In the genomic region with DNA sequence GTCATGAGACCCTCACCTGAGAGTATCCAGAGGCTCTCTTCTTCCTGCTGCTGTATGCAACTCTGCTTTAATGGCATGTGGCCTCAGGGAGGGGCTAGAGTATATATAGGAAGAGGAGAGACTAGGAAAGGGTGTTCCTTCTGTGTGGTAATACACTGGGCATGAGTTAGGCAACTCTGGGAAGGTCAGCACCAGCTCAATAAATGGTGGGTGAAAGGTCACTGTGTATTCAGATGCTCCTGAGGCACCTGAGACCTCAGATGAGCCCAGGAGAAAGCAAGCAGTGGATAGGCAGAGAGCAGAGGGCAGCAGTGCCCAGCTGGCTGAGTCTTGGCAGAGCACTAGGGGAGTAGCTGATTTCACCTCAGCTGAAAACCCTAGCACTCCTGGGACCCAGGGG, we compare ENCODE assay signal across 27 mouse cellular contexts. TPM values are rescaled to one million over a fixed set of nuclear protein-coding genes. Genes with fewer than 3 reads are reported as not detected.
DNase-seq lines count a peak whose midpoint lies in the region; ATAC-seq and TF ChIP-seq lines count a peak whose summit lies in the region.
"Had no signal": no experiment of that assay in that cellular context is flagged by ENCODE, and none has a peak within 500 bp of the region (broad histone marks: within the 10 kb centered on the region; RNA-seq: fewer than 3 reads in every experiment).

No protein-coding gene starts in this region.

- peak; percentile 46 for ATAC-seq in intestine, embryonic 16.5 days
- ATAC-seq in intestine, embryonic 15.5 days = no peak
- peak; percentile 93 for ATAC-seq in liver, postnatal 0 days
- no peak for ATAC-seq in liver, embryonic 11.5 days (replicated peaks; ENCODE audit: low FRiP score)
- ATAC-seq in intestine, postnatal 0 days = peak; percentile 56; the same call in 1 of the 2 replicates
- no peak for ATAC-seq in cerebellum, adult (ENCODE audit: insufficient number of reproducible peaks, low FRiP score, low TSS enrichment)
- ATAC-seq: activated CD4-positive, CD25-positive, alpha-beta regulatory T cell, adult 4 months; forebrain, embryonic 14.5 days; forebrain, postnatal 0 days; hindbrain, embryonic 16.5 days had no signal

- H3K27me3 ChIP-seq in intestine, embryonic 16.5 days (replicated peaks; ENCODE audit: control insufficient read depth, insufficient read depth, low read length) = no peaks in the 10 kb centered on the region
- H3K27me3 ChIP-seq in intestine, embryonic 15.5 days (replicated peaks) = no peaks in the 10 kb centered on the region
- no peaks in the 10 kb centered on the region for H3K27me3 ChIP-seq in liver, postnatal 0 days (ENCODE audit: insufficient read depth, low read length)
- H3K27me3 ChIP-seq in liver, embryonic 11.5 days (replicated peaks; ENCODE audit: control insufficient read depth, insufficient read depth, low read length) = no peaks in the 10 kb centered on the region
- H3K27me3 ChIP-seq in intestine, postnatal 0 days (replicated peaks; ENCODE audit: control insufficient read depth, insufficient read depth, low read length) = no peaks in the 10 kb centered on the region
- H3K27me3 ChIP-seq: embryonic facial prominence, embryonic 13.5 days; heart, embryonic 12.5 days; heart, embryonic 15.5 days; hindbrain, embryonic 13.5 days had no signal

- no peaks in the 10 kb centered on the region for H3K4me1 ChIP-seq in intestine, embryonic 16.5 days (ENCODE audit: control insufficient read depth, insufficient read depth, low read length)
- H3K4me1 ChIP-seq in intestine, embryonic 15.5 days (replicated peaks) = no peaks in the 10 kb centered on the region
- H3K4me1 ChIP-seq in liver, postnatal 0 days (ENCODE audit: insufficient read depth) = no peaks in the 10 kb centered on the region
- H3K4me1 ChIP-seq in liver, embryonic 11.5 days (replicated peaks; ENCODE audit: control insufficient read depth, insufficient read depth, low read length) = no peaks in the 10 kb centered on the region
- H3K4me1 ChIP-seq in intestine, postnatal 0 days (replicated peaks; ENCODE audit: control insufficient read depth, insufficient read depth, low read length) = no peaks in the 10 kb centered on the region
- H3K4me1 ChIP-seq: embryonic facial prominence, embryonic 13.5 days; heart, embryonic 12.5 days; heart, embryonic 15.5 days; hindbrain, embryonic 10.5 days; hindbrain, embryonic 13.5 days had no signal

- no peak overlapping the region for H3K4me2 ChIP-seq in intestine, embryonic 16.5 days (ENCODE audit: low read depth, low read length)
- H3K4me2 ChIP-seq in intestine, embryonic 15.5 days (replicated peaks) = no peak overlapping the region
- no peak overlapping the region for H3K4me2 ChIP-seq in liver, postnatal 0 days (ENCODE audit: low read depth, low read length)
- no peak overlapping the region for H3K4me2 ChIP-seq in liver, embryonic 11.5 days
- no peak overlapping the region for H3K4me2 ChIP-seq in intestine, postnatal 0 days (replicated peaks; ENCODE audit: low read depth)
- H3K4me2 ChIP-seq: embryonic facial prominence, embryonic 13.5 days; heart, embryonic 12.5 days; heart, embryonic 15.5 days; hindbrain, embryonic 13.5 days had no signal

- no peak overlapping the region for H3K27ac ChIP-seq in intestine, embryonic 16.5 days (ENCODE audit: low read length)
- no peak overlapping the region for H3K27ac ChIP-seq in intestine, embryonic 15.5 days
- no peak overlapping the region for H3K27ac ChIP-seq in liver, postnatal 0 days (ENCODE audit: low read depth)
- H3K27ac ChIP-seq in liver, embryonic 11.5 days (ENCODE audit: low read depth, low read length) = no peak overlapping the region
- no peak overlapping the region for H3K27ac ChIP-seq in intestine, postnatal 0 days (ENCODE audit: low read depth, low read length)
- H3K27ac ChIP-seq: embryonic facial prominence, embryonic 13.5 days; gastrocnemius, adult 2 months; heart, embryonic 15.5 days; hindbrain, embryonic 10.5 days; hindbrain, embryonic 13.5 days had no signal

- DNase-seq in liver, postnatal 0 days = peak; percentile 51
- no peak for DNase-seq in liver, embryonic 11.5 days (ENCODE audit: low spot score)
- DNase-seq in fat pad, adult 2 months (ENCODE audit: extremely low read depth, low read depth, low spot score) = peak; percentile 34
- DNase-seq in testis, postnatal 14 days (ENCODE audit: low spot score) = no peak
- DNase-seq: cerebellum, adult 18-20 months; cerebellum, adult 9-11 months; cerebellum, postnatal 25 days; forebrain, postnatal 0 days; gastrocnemius, postnatal 14 days; heart, adult 18-20 months; heart, postnatal 10 days; heart, postnatal 36 days had no signal

- H3K4me3 ChIP-seq in intestine, embryonic 16.5 days (ENCODE audit: low read length) = no peak overlapping the region
- H3K4me3 ChIP-seq in intestine, embryonic 15.5 days (replicated peaks) = no peak overlapping the region
- H3K4me3 ChIP-seq in liver, postnatal 0 days (ENCODE audit: low read depth, low read length) = no peak overlapping the region
- H3K4me3 ChIP-seq in liver, embryonic 11.5 days (ENCODE audit: low read depth, low read length) = no peak overlapping the region
- H3K4me3 ChIP-seq in intestine, postnatal 0 days (ENCODE audit: low read depth, low read length) = no peak overlapping the region
- H3K4me3 ChIP-seq: embryonic facial prominence, embryonic 13.5 days; gastrocnemius, adult 2 months; heart, embryonic 12.5 days; heart, embryonic 15.5 days; hindbrain, embryonic 10.5 days; hindbrain, embryonic 13.5 days had no signal

- H3K9ac ChIP-seq in intestine, embryonic 16.5 days (ENCODE audit: low read depth, low read length) = no peak overlapping the region
- no peak overlapping the region for H3K9ac ChIP-seq in intestine, embryonic 15.5 days
- no peak overlapping the region for H3K9ac ChIP-seq in liver, postnatal 0 days (replicated peaks)
- no peak overlapping the region for H3K9ac ChIP-seq in liver, embryonic 11.5 days (ENCODE audit: low read depth, low read length)
- H3K9ac ChIP-seq in intestine, postnatal 0 days (ENCODE audit: low read depth, low read length) = no peak overlapping the region
- H3K9ac ChIP-seq: embryonic facial prominence, embryonic 13.5 days; forebrain, postnatal 0 days; heart, embryonic 12.5 days; heart, embryonic 15.5 days; hindbrain, embryonic 13.5 days had no signal

- peak; percentile 22; the same call in 1 of the 2 replicates for TF ChIP-seq CTCF in liver, postnatal 0 days (IDR thresholded peaks at IDR 0.05; ENCODE audit: low read depth)
- TF ChIP-seq CTCF in intestine, postnatal 0 days (IDR thresholded peaks at IDR 0.05; ENCODE audit: low read depth) = no peak

- no peaks in the 10 kb centered on the region for H3K36me3 ChIP-seq in intestine, embryonic 16.5 days (ENCODE audit: control insufficient read depth, insufficient read depth, low read length)
- no peaks in the 10 kb centered on the region for H3K36me3 ChIP-seq in intestine, embryonic 15.5 days
- H3K36me3 ChIP-seq in liver, postnatal 0 days (replicated peaks; ENCODE audit: insufficient read depth, low read length) = no peaks in the 10 kb centered on the region
- no peaks in the 10 kb centered on the region for H3K36me3 ChIP-seq in liver, embryonic 11.5 days (ENCODE audit: control insufficient read depth, insufficient read depth, low read length)
- H3K36me3 ChIP-seq in intestine, postnatal 0 days (ENCODE audit: control insufficient read depth, insufficient read depth) = no peaks in the 10 kb centered on the region
- H3K36me3 ChIP-seq: embryonic facial prominence, embryonic 13.5 days; heart, embryonic 12.5 days; heart, embryonic 15.5 days; hindbrain, embryonic 10.5 days; hindbrain, embryonic 13.5 days had no signal

- TF ChIP-seq EP300 in liver, postnatal 0 days (IDR thresholded peaks at IDR 0.05; ENCODE audit: low read depth) = peak; percentile 61

- no peaks in the 10 kb centered on the region for H3K9me3 ChIP-seq in intestine, embryonic 16.5 days (ENCODE audit: control insufficient read depth, low read length)
- no peaks in the 10 kb centered on the region for H3K9me3 ChIP-seq in intestine, embryonic 15.5 days
- H3K9me3 ChIP-seq in liver, postnatal 0 days (ENCODE audit: low read length) = no peaks in the 10 kb centered on the region
- no peaks in the 10 kb centered on the region for H3K9me3 ChIP-seq in liver, embryonic 11.5 days (ENCODE audit: control insufficient read depth, low read length)
- no peaks in the 10 kb centered on the region for H3K9me3 ChIP-seq in intestine, postnatal 0 days (ENCODE audit: control insufficient read depth)
- H3K9me3 ChIP-seq: embryonic facial prominence, embryonic 13.5 days; heart, embryonic 12.5 days; heart, embryonic 15.5 days; hindbrain, embryonic 10.5 days; hindbrain, embryonic 13.5 days had no signal

RNA-seq across cellular contexts. Expression of gene Pla2g4d, which starts 4.3 kb away (rescaled TPM):
- polyA plus RNA-seq in intestine, embryonic 16.5 days (2015; fragmentation: Nextera tagmentation; extraction: Ambion mirVana) = 0.06 TPM in 1 of 2 replicates, not detected in the other
- not detected in 2 replicates for polyA plus RNA-seq in intestine, embryonic 15.5 days (2015; fragmentation: Nextera tagmentation; extraction: Ambion mirVana)
- not detected in 2 replicates for polyA plus RNA-seq in liver, postnatal 0 days (2015; fragmentation: Nextera tagmentation; extraction: Ambion mirVana)
- not detected in 2 replicates for polyA plus RNA-seq in liver, embryonic 11.5 days (2014; fragmentation: Nextera tagmentation; extraction: Ambion mirVana)
- polyA plus RNA-seq in intestine, postnatal 0 days (2015; fragmentation: Nextera tagmentation; extraction: Ambion mirVana) = 0.17 and 0.20 TPM in 2 replicates
- polyA plus RNA-seq: activated CD4-positive, CD25-positive, alpha-beta regulatory T cell, adult 4 months; embryonic facial prominence, embryonic 13.5 days; forebrain, embryonic 14.5 days; heart, embryonic 12.5 days; hindbrain, embryonic 10.5 days; hindbrain, embryonic 13.5 days had no signal

RNA-seq across cellular contexts. Expression of gene Pla2g4f, which starts 29.3 kb away (rescaled TPM):
- polyA plus RNA-seq in intestine, embryonic 16.5 days (2015; fragmentation: Nextera tagmentation; extraction: Ambion mirVana) = 0.64 and 0.70 TPM in 2 replicates
- polyA plus RNA-seq in intestine, embryonic 15.5 days (2015; fragmentation: Nextera tagmentation; extraction: Ambion mirVana) = 0.24 and 0.29 TPM in 2 replicates
- polyA plus RNA-seq in liver, postnatal 0 days (2015; fragmentation: Nextera tagmentation; extraction: Ambion mirVana) = not detected in 2 replicates
- polyA plus RNA-seq in liver, embryonic 11.5 days (2014; fragmentation: Nextera tagmentation; extraction: Ambion mirVana) = 0.10 TPM in 1 of 2 replicates, not detected in the other
- polyA plus RNA-seq in intestine, postnatal 0 days (2015; fragmentation: Nextera tagmentation; extraction: Ambion mirVana) = 1.8 and 2.8 TPM in 2 replicates
- polyA plus RNA-seq: adrenal gland, adult 2 months; forebrain, embryonic 11.5 days; forebrain, embryonic 14.5 days; forebrain, postnatal 0 days; heart, embryonic 12.5 days; hindbrain, embryonic 10.5 days; hindbrain, embryonic 13.5 days; hindbrain, embryonic 16.5 days had no signal

RNA-seq across cellular contexts. Expression of gene Pla2g4e, which starts 39.6 kb away (rescaled TPM):
- polyA plus RNA-seq in intestine, embryonic 16.5 days (2015; fragmentation: Nextera tagmentation; extraction: Ambion mirVana) = 0.02 TPM in 2 replicates
- 0.06 and 0.09 TPM in 2 replicates for polyA plus RNA-seq in intestine, embryonic 15.5 days (2015; fragmentation: Nextera tagmentation; extraction: Ambion mirVana)
- not detected in 2 replicates for polyA plus RNA-seq in liver, postnatal 0 days (2015; fragmentation: Nextera tagmentation; extraction: Ambion mirVana)
- polyA plus RNA-seq in liver, embryonic 11.5 days (2014; fragmentation: Nextera tagmentation; extraction: Ambion mirVana) = not detected in 2 replicates
- 0.08 and 0.14 TPM in 2 replicates for polyA plus RNA-seq in intestine, postnatal 0 days (2015; fragmentation: Nextera tagmentation; extraction: Ambion mirVana)

Comparison
In these comparisons a context has a peak if more than half of its experiments do, and no peak if none do; other contexts are left out.
1. ATAC-seq: peak in intestine, embryonic 16.5 days (single experiment), liver, postnatal 0 days (single experiment) and intestine, postnatal 0 days (single experiment); none in intestine, embryonic 15.5 days (single experiment), liver, embryonic 11.5 days (single experiment) and cerebellum, adult (single experiment).
2. DNase-seq: peak in liver, postnatal 0 days (single experiment) and fat pad, adult 2 months (single experiment); none in liver, embryonic 11.5 days (single experiment) and testis, postnatal 14 days (single experiment).